Mouse (Mus musculus) testis, adult 2 months (tissue): ENCODE measurements around the gene Ecm1.

ENCODE experiments used
- CTCF ChIP-seq: fragments of 200-500 bp; IDR thresholded peaks from 2 replicates; pipeline ENCODE4 v1.5.1; 2012; ENCODE audit warnings: low read depth, mild to moderate bottlenecking, inconsistent platforms, low read length, moderate library complexity; ENCODE audit not compliant: control insufficient read depth, insufficient read depth, insufficient replicate concordance
- POLR2A ChIP-seq: fragments of 200-500 bp; IDR thresholded peaks from 2 replicates; pipeline ENCODE4 v1.6.1; 2012; ENCODE audit warnings: low read depth, mild to moderate bottlenecking, inconsistent platforms, low read length, moderate library complexity; ENCODE audit not compliant: control insufficient read depth

- TF ChIP-seq CTCF (no peak), POLR2A (no peak)
Observed at GRCm38 (mm10) chr3:95689171-95689915, 50.0 kb downstream of the Ecm1 start.
